Comparison of ENCODE assay signal across 28 mouse cellular contexts in the genomic region with DNA sequence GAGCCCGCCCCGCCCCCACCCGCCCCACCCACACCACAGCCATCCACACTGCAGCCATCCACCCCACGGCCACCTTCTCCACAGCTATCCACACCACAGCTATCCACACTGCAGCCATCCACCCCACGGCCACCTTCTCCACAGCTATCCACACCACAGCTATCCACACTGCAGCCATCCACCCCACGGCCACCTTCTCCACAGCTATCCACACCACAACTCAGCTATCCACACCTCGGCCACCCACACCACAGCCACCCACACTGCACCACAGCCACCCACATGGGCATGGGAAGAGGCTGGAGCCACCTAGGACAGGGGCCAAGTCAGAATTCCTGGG. TPM values are rescaled to one million over a fixed set of nuclear protein-coding genes. Genes with fewer than 3 reads are reported as not detected.
"Had no signal": no experiment of that assay in that cellular context is flagged by ENCODE, and none has a peak within 500 bp of the region (broad histone marks: within the 10 kb centered on the region; RNA-seq: fewer than 3 reads in every experiment).

No protein-coding gene starts in this region.

RNA-seq across cellular contexts. Expression of a gene that starts 35.4 kb away (rescaled TPM):
- total RNA-seq: common myeloid progenitor, adult 5-6 weeks; forebrain, postnatal 0 days; gastrocnemius, adult 18-20 months; gastrocnemius, adult 2 months; gastrocnemius, adult 8-10 months; gastrocnemius, postnatal 10 days; gastrocnemius, postnatal 14 days; gastrocnemius, postnatal 25 days; gastrocnemius, postnatal 36 days; gastrocnemius, postnatal 4 days; granulocyte monocyte progenitor cell, adult 5-6 weeks; heart, adult 18-20 months; heart, adult 2 months; heart, adult 8-10 months had no signal
- polyA plus RNA-seq: cortical plate, adult 2 months; embryonic facial prominence, embryonic 10.5 days; embryonic facial prominence, embryonic 11.5 days; embryonic facial prominence, embryonic 12.5 days; embryonic facial prominence, embryonic 13.5 days; erythroblast, embryonic 14.5 days; forebrain, embryonic 10.5 days; forebrain, embryonic 11.5 days; forebrain, embryonic 12.5 days; forebrain, embryonic 13.5 days; forebrain, embryonic 14.5 days; forebrain, embryonic 16.5 days; forebrain, postnatal 0 days; frontal cortex, adult 2 months; gonadal fat pad, adult 2 months; heart, adult 2 months had no signal
